Mouse (Mus musculus) left cerebral cortex, adult 2 months (tissue): ENCODE data around the gene Disp2. TPM values are rescaled to one million over a fixed set of nuclear protein-coding genes. Genes with fewer than 3 reads are reported as not detected.
A peak's percentile ranks its signal among the peaks of the same experiment; 100 is the strongest.

Experiments used
- DNase-seq, 2 experiments: peaks; one replicate each; pipeline ENCODE4 v3.0.0; 2021 to 2022; ENCODE audit warnings: low spot score in 2 of 2, mixed read lengths in 1 of 2; ENCODE audit errors: extremely low spot score in 1 of 2
- H3K27ac ChIP-seq: fragments of 200-600 bp; 2 replicates; pipeline ENCODE4 v1.8.1; 2022
- H3K4me3 ChIP-seq: fragments of 200-600 bp; 2 replicates; pipeline ENCODE4 v1.8.1; 2022
- CTCF ChIP-seq: fragments of 200-600 bp; IDR thresholded peaks from 2 replicates; pipeline ENCODE4 v1.8.1; 2022; ENCODE audit warnings: antibody characterized with exemption, mild to moderate bottlenecking, moderate library complexity
- intact Hi-C: fragments of 180-260 bp; cut with DNase I; formaldehyde crosslinking; loops from one replicate; pipeline ENCODE4 v1.15.1; 2025
- long read RNA-seq, 2 experiments: library from polyadenylated mRNA; stranded (forward); transcript quantifications; one replicate each; pipeline ENCODE4 v2.0.0; 2021; ENCODE audit warnings: borderline mapping rate in 2 of 2
- total RNA-seq, 2 experiments: library from RNA; stranded (reverse); gene quantifications; 2 replicates each; pipeline ENCODE4 v1.2.3; 2021

Disp2 gene
- total RNA-seq = 100 to 1,000 TPM; 197 to 209 TPM
- long read RNA-seq, experiment 1, full-length matches to known transcripts = 128 of 234 reads
- long read RNA-seq, experiment 1, partial matches to known transcripts = 66 of 234 reads
- long read RNA-seq, experiment 1, other reads (novel, unspliced or antisense) = 40 of 234 reads
- long read RNA-seq, experiment 2, full-length matches to known transcripts = 111 of 170 reads
- long read RNA-seq, experiment 2, partial matches to known transcripts = 43 of 170 reads
- long read RNA-seq, experiment 2, other reads (novel, unspliced or antisense) = 16 of 170 reads

- intact Hi-C loops = loop anchor here (1.0 kb wide), 2 partner anchors 17 to 34 kb away; partner anchors contain the start of genes Ccdc9b and Inafm2
- peak; percentile 33 for TF ChIP-seq CTCF
- DNase-seq = peak; percentile 95
- peak within 1 kb of the TSS; percentile 75 for H3K4me3 ChIP-seq
- H3K27ac ChIP-seq = peak within 1 kb of the TSS; percentile 82
Measured at GRCm38 (mm10) chr2:118779504-118780480, at the start of gene Disp2. TSS of gene Disp2 (plus strand) at chr2:118779719.

- intact Hi-C loops = loop anchor here (1.0 to 10.0 kb wide), 4 partner anchors 29 to 468 kb away; no protein-coding TSS in a partner anchor
- TF ChIP-seq CTCF = no peak
- H3K27ac ChIP-seq = no peak overlapping the region
- no peak overlapping the region for H3K4me3 ChIP-seq
- DNase-seq = no peak
Measured at GRCm38 (mm10) chr2:118729816-118730621, 49.5 kb upstream of the Disp2 start.

- peak; percentile 94 for TF ChIP-seq CTCF
- Histone ChIP-seq H3K4me3 (no peak overlapping the region), H3K27ac (no peak overlapping the region)
- peak; percentile 79 for DNase-seq
- intact Hi-C loops = loop anchor here (1.0 to 10.0 kb wide), 4 partner anchors 30 to 468 kb away; no protein-coding TSS in a partner anchor
Measured at GRCm38 (mm10) chr2:118730622-118730915, 49.0 kb upstream of the Disp2 start.

GRCm38 (mm10) chr2:118731981-118732380, 47.5 kb upstream of the Disp2 start:
- Histone ChIP-seq H3K27ac (no peak overlapping the region), H3K4me3 (no peak overlapping the region)
- intact Hi-C loops = loop anchor here (2.0 to 10.0 kb wide), 3 partner anchors 31 to 470 kb away; no protein-coding TSS in a partner anchor
- DNase-seq = no peak
- TF ChIP-seq CTCF = no peak

GRCm38 (mm10) chr2:118733341-118733740, 46.2 kb upstream of the Disp2 start:
- intact Hi-C loops = loop anchor here (5.0 to 10.0 kb wide), 2 partner anchors 249 to 471 kb away; no protein-coding TSS in a partner anchor
- DNase-seq = no peak
- Histone ChIP-seq H3K4me3 (no peak overlapping the region), H3K27ac (no peak overlapping the region)
- TF ChIP-seq CTCF = no peak

GRCm38 (mm10) chr2:118740341-118740740, 39.2 kb upstream of the Disp2 start:
- intact Hi-C loops = no loop called here
- DNase-seq = no peak
- H3K27ac ChIP-seq = no peak overlapping the region
- TF ChIP-seq CTCF = no peak
- no peak overlapping the region for H3K4me3 ChIP-seq

- no peak overlapping the region for H3K27ac ChIP-seq
- intact Hi-C loops = no loop called here
- no peak for DNase-seq
- H3K4me3 ChIP-seq = no peak overlapping the region
- no peak; the same call in none of the 2 replicates for TF ChIP-seq CTCF
Measured at GRCm38 (mm10) chr2:118741183-118741582, 38.3 kb upstream of the Disp2 start.

GRCm38 (mm10) chr2:118743261-118743943, 36.1 kb upstream of the Disp2 start:
- no peak overlapping the region for H3K4me3 ChIP-seq
- DNase-seq = no peak
- intact Hi-C loops = loop anchor here (1.0 kb wide), 1 partner anchor 140 kb away; no protein-coding TSS in a partner anchor
- no peak overlapping the region for H3K27ac ChIP-seq
- peak; percentile 91 for TF ChIP-seq CTCF

GRCm38 (mm10) chr2:118744621-118745020, 34.9 kb upstream of the Disp2 start:
- H3K4me3 ChIP-seq = no peak overlapping the region
- no peak overlapping the region for H3K27ac ChIP-seq
- DNase-seq = no peak
- TF ChIP-seq CTCF = no peak
- intact Hi-C loops = loop anchor here (1.0 to 5.0 kb wide), 3 partner anchors 20 to 118 kb away; partner anchors contain the start of genes Disp2 and Ivd

- Histone ChIP-seq H3K4me3 (peak within 1 kb of the TSS; percentile 92), H3K27ac (peak within 1 kb of the TSS; percentile 73)
- DNase-seq = peak; percentile 92 to 93
- intact Hi-C loops = loop anchor here (1.0 to 5.0 kb wide), 3 partner anchors 19 to 117 kb away; partner anchors contain the start of genes Disp2 and Ivd
- no peak for TF ChIP-seq CTCF
Measured at GRCm38 (mm10) chr2:118745232-118745884, 34.2 kb upstream of the Disp2 start, which contains the start of gene Inafm2. TSS of gene Inafm2 (plus strand) at chr2:118745758.
